Mouse (Mus musculus) layer of hippocampus, postnatal 25 days (tissue): ENCODE results near the gene Uqcrc2. TPM values are rescaled to one million over a fixed set of nuclear protein-coding genes. Genes with fewer than 3 reads are reported as not detected.

Experiments used
- DNase-seq, 2 experiments: peaks; one replicate each; pipeline ENCODE4 v3.0.0; 2022; ENCODE audit warnings: mixed read lengths in 2 of 2, low spot score in 1 of 2; ENCODE audit errors: extremely low spot score in 1 of 2
- total RNA-seq, 2 experiments: library from RNA; stranded (reverse); gene quantifications; 2 replicates each; pipeline ENCODE4 v1.2.3; 2021

The Uqcrc2 gene
- total RNA-seq, 2 experiments from 2014 or later = 222 to 250 TPM

DNA sequence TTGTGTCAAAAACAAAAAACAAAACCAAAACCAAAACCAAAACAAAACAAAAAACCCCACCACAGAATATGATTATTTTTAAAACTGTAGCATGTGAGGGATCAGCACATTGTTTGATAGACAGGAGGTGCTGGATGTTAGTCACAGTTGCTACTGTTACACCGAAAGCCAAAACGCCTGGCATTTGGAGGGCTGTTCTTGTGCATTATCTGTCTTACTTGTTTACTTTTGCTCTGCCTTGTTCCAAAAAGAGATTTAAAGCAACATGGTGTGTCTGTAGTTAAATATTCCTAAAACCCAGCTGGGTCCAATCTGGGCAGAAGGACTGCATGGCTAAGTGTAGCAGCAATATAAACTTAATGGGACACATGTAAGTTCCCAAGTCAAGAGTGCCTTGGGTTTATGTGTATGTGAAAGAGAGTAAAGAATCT, 49.8 kb downstream of the Uqcrc2 start:
- no peak for DNase-seq

DNA sequence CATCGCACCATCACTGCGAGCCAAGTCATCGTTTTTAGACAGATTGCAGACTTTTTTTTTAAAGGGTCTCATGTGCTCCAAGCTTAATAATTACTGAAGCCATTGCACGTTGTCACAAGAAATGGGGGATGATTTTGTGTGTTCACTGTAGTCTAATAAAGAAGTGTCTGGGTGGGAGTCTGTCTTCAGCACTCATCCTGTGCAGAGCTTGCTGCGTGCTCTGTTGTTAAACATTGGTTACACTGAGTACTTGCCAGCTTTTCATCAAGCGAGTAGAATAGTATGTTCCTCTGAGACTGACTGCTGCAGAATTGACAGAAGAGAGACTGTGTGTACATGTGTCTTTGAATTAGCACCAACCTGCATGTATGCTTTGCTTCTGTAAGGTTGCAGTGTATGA, 50.3 kb downstream of the Uqcrc2 start:
- DNase-seq = no peak

DNA sequence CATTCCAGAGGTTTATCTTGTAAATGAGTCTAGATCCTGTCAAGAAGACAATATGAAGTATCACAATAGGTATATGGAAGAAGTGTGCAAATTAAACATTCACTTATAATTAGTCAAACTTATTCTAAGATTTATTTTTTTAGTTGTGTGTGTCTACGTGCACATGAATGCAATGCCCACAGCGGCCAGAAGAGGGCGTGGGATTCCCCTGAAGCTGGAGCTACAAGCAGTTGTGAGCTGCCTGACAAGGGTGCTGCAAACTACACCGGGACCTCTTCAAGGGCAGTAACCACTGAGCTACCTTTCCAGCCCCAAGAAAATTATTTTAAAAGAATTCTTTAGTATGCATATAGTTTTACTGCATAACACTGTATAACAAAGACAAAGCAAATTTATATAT, 55.7 kb downstream of the Uqcrc2 start:
- DNase-seq = no peak

DNA sequence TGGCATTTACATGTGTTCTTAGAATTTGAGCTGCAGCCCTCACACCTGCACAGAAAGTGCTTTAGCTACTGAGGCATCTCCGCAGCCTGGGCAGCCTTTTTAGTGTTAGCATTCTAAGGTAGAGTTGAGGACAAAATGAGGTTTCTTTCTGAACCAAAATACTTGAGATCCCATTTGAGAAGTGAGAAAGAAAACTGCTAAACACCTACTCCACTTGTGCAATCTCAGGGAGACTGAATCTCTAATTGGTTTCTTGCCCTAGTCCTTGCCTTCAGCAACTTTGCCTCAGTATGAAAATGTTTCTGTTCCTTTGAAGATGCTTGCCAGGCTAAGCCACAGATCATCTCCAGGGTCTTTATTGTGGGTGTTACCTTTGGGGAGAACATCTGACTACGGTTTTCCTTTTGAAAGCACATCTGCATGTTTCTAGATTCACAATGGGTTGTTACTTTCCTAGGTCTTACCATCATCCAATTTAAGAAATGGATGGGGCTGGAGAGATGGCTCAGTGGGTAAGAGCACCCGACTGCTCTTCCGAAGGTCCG, 58.9 kb downstream of the Uqcrc2 start:
- no peak for DNase-seq

DNA sequence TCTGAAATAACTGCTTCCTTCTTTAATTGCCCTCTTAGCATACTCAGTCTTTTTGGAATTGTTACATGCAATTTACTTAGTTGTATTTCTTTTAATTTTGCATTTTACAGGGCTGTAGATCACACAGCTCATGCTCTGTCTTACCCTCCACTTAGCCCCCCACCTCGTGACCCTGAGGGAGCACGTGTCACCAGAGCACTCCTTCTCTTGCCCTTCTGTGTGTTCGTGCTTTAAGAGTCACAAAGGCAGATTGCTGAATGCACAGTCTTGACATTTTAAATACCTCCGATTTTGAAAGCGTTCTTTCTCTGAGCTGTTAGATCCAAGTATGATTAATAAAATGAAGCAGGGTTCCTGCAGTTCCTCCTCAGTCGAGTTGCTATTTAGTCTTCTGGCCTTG, 60.2 kb downstream of the Uqcrc2 start:
- no peak for DNase-seq

DNA sequence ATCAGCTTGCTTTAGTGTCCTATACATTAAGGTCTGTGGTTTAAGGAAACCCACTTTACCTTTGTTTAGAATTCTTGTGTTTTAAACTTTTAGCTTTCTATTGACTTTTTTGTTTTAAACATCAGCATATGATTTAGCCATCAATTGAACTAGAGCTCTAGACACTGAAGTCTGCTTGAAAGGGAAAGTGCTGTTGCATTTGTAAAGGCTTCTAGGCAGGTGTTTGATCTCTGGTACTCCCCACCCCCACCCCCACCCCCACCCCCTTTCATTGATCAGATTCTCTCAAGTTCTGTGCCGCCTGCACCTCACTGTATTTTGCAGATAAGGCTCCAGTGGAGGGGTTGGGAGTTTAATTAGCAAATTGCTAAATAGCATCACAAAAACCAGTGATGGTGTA, 60.7 kb downstream of the Uqcrc2 start:
- DNase-seq = no peak

DNA sequence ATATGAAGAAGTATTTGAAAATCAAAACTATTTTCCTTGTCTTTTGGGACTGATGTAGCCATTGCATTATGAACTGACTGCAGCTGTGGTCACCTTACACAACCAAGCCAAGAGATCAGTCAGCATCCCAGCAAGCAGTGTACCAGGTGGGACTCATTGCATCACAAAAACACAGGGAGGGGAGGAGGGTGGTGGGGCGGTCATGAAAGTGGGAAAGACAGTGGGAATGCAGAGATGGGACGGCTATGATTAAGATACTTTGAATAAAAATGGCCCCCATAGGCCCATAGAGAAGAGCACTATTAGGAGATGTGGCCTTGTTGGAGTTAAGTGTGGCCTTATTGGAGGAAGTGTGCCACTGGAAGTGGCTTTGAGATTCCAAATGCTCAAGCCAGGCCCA, 61.4 kb downstream of the Uqcrc2 start:
- DNase-seq = no peak

DNA sequence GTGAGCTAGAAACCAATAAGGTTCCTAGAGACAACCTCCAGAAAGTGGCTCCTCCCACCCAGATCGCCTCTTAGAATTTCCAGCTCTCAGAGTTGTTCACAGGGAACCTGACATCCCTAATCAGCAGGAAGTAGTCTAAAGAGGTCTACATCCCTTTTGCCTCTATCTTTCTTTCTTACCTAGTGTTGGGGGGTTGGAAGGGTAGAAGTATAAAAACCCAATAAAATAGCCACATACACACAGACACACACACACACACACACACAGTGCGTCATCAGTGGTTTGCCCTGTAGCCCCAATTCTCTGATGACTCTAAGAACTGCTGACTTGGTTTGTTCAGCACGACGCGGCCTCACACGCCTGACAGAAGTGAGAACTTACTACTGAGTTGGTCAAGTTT, 64.6 kb downstream of the Uqcrc2 start:
- no peak for DNase-seq

DNA sequence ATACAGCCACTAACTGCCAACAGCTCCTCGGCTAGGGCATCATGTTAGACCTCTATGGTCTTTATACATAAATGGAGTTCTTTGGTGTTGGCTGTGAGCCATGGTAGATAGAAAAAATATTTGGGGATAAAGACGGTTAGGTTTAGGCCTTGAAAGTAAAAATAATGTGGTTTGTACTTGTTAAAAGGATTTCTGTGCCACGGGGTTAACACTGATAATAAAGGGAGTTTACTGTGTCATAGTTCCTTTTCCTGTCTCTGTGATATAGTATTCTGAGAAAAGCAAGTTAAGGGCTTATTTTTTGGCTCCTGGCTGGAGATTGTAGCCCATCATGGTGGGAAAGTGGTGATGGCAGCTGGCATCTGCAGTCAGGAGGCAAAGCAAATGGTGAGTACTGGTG, 68.9 kb downstream of the Uqcrc2 start:
- DNase-seq = no peak

Other genes starting within 250 kb of the Uqcrc2 start
- not detected for gene Abca16, start 225.5 kb upstream of the Uqcrc2 start, total RNA-seq
- gene Pdzd9, start 35.2 kb downstream of the Uqcrc2 start, total RNA-seq = not detected
- gene Mosmo, start 42.4 kb downstream of the Uqcrc2 start, total RNA-seq = 10 to 100 TPM; 77.8 to 79.9 TPM
- 10 to 100 TPM; 10.2 to 13.3 TPM for gene Vwa3a, start 104.1 kb downstream of the Uqcrc2 start, total RNA-seq
- not detected for gene Gm5737, start 177.2 kb downstream of the Uqcrc2 start, total RNA-seq
- gene Eef2k, start 207.7 kb downstream of the Uqcrc2 start, total RNA-seq = 10 to 100 TPM; 25.7 to 30.4 TPM